Mouse (Mus musculus) thymus, postnatal 10 days (tissue): Measurements from ENCODE around the gene Gmpr2.

Source experiments
- DNase-seq, 2 experiments: peaks; one replicate each; pipeline ENCODE4 v3.0.0; 2021; ENCODE audit warnings: low spot score in 2 of 2

Gene Gmpr2

GRCm38 (mm10) chr14:55671833-55672740 lies at the start of gene Gmpr2, which contains the start of gene Nedd8:
Gene Gmpr2, plus strand, starts transcription at chr14:55671941.
Gene Nedd8, minus strand, starts transcription at chr14:55672124.
- peak; percentile 77 to 83 for DNase-seq

GRCm38 (mm10) chr14:55628077-55628827 lies 43.5 kb upstream of the Gmpr2 start:
- DNase-seq, result no peak

GRCm38 (mm10) chr14:55629312-55629711 lies 42.4 kb upstream of the Gmpr2 start:
- DNase-seq, result peak; percentile 65 to 87

- no peak for DNase-seq
Observed at GRCm38 (mm10) chr14:55634874-55635522, 36.7 kb upstream of the Gmpr2 start.

GRCm38 (mm10) chr14:55635523-55636007 lies 36.2 kb upstream of the Gmpr2 start, which contains the start of gene Ipo4:
Gene Ipo4, minus strand, starts transcription at chr14:55635957.
- DNase-seq, result peak; percentile 79 to 87

- DNase-seq, result no peak
Observed at GRCm38 (mm10) chr14:55637795-55638194, 33.9 kb upstream of the Gmpr2 start, which contains the start of gene Gm49378. Gene Gm49378, minus strand, starts transcription at chr14:55637895.

- no peak for DNase-seq
Observed at GRCm38 (mm10) chr14:55640816-55641215, 30.9 kb upstream of the Gmpr2 start.

- no peak for DNase-seq
Observed at GRCm38 (mm10) chr14:55641291-55641690, 30.4 kb upstream of the Gmpr2 start.

- DNase-seq, result no peak
Observed at GRCm38 (mm10) chr14:55642679-55643059, 29.1 kb upstream of the Gmpr2 start.

- peak; percentile 68 to 69 for DNase-seq
Observed at GRCm38 (mm10) chr14:55643060-55643907, 28.5 kb upstream of the Gmpr2 start, which contains the start of gene Tm9sf1. Gene Tm9sf1, minus strand, starts transcription at chr14:55643806.

- no peak for DNase-seq
Observed at GRCm38 (mm10) chr14:55644261-55644888, 27.4 kb upstream of the Gmpr2 start.

- DNase-seq, result no peak
Observed at GRCm38 (mm10) chr14:55649884-55650283, 21.9 kb upstream of the Gmpr2 start, which contains the start of gene Tssk4. Gene Tssk4, plus strand, starts transcription at chr14:55650184.

- DNase-seq, result peak; percentile 52 to 53
Observed at GRCm38 (mm10) chr14:55651528-55651927, 20.2 kb upstream of the Gmpr2 start.

GRCm38 (mm10) chr14:55656935-55657334 lies 14.8 kb upstream of the Gmpr2 start:
- DNase-seq, result no peak

- no peak for DNase-seq
Observed at GRCm38 (mm10) chr14:55658011-55658410, 13.7 kb upstream of the Gmpr2 start.

GRCm38 (mm10) chr14:55659960-55660573 lies 11.7 kb upstream of the Gmpr2 start, which contains the start of gene Mdp1:
Gene Mdp1, minus strand, starts transcription at chr14:55660508.
- peak; percentile 62 to 69 for DNase-seq

GRCm38 (mm10) chr14:55660636-55661035 lies 11.1 kb upstream of the Gmpr2 start:
- no peak for DNase-seq

GRCm38 (mm10) chr14:55671486-55671832 lies 282 bp upstream of the Gmpr2 start:
- DNase-seq, result no peak

GRCm38 (mm10) chr14:55672741-55673060 lies 960 bp downstream of the Gmpr2 start:
- DNase-seq, result no peak

- DNase-seq, result no peak
Observed at GRCm38 (mm10) chr14:55677615-55678014, 5.9 kb downstream of the Gmpr2 start.
